Mouse (Mus musculus): ENCODE measurements around the gene Zfp605.

DNA sequence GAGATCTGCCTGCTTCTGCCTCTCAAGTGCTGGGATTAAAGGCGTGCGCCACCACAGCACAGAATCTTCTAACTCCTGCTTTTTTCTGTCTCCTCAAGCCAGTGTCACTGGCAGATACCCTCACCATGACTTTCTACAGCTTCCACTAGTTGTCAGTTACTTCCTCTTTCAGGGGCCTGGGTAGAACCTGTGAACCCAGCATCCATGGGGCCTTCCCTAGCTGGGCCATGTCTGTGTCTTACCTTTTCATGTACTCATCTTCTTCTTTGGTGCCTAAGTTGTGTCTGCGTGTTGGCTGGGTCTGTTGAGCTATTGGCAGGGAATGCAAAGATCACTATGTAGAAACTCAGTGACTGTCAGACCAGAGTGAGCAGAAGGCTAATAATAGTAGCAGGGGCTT, 27.9 kb downstream of the Zfp605 start:
- no peak for TF ChIP-seq CTCF (conservative IDR thresholded peaks at IDR 0.05; ENCODE audit: insufficient read depth, insufficient read length, low read depth, low read length)
- no peak for TF ChIP-seq POLR2A (IDR thresholded peaks at IDR 0.05; ENCODE audit: low read depth, low read length)

All from kidney, adult 2 months (tissue).